Mouse (Mus musculus) limb, embryonic 10.5 days (tissue): Measurements from ENCODE around the gene Adcy1. TPM values are rescaled to one million over a fixed set of nuclear protein-coding genes. Genes with fewer than 3 reads are reported as not detected.

Source experiments
- DNase-seq: peaks from one replicate; pipeline ENCODE4 v3.0.0-alpha.2; 2017; ENCODE audit warnings: low spot score
- H3K27ac ChIP-seq: fragments of 300-500 bp; sonication (generic); 2 replicates; pipeline ENCODE4 v1.5.1; 2016; ENCODE audit warnings: mild to moderate bottlenecking
- H3K27me3 ChIP-seq: fragments of 300-500 bp; sonication (generic); 2 replicates; pipeline ENCODE4 v1.6.1; 2016; ENCODE audit warnings: low read depth, mild to moderate bottlenecking; ENCODE audit not compliant: poor library complexity, severe bottlenecking
- H3K36me3 ChIP-seq: fragments of 300-500 bp; sonication (generic); 2 replicates; pipeline ENCODE4 v1.6.1; 2016; ENCODE audit warnings: mild to moderate bottlenecking, moderate library complexity
- H3K4me1 ChIP-seq: fragments of 300-500 bp; sonication (generic); 2 replicates; pipeline ENCODE4 v1.6.1; 2016
- H3K4me3 ChIP-seq: fragments of 300-500 bp; sonication (generic); 2 replicates; pipeline ENCODE4 v1.5.1; 2016; ENCODE audit warnings: mild to moderate bottlenecking, moderate library complexity
- H3K9me3 ChIP-seq: fragments of 300-500 bp; sonication (generic); replicated peaks from 2 replicates; pipeline ENCODE4 v1.6.1; 2016; ENCODE audit warnings: mild to moderate bottlenecking
- WGBS: fragments of 180-500 bp; shearing (Covaris S2); methylation state at CpG from one replicate; pipeline ENCODE4 v1.1.7; 2016; 5-methylcytosine and 5-hydroxymethylcytosine counted together
- polyA plus RNA-seq: library from polyadenylated mRNA; unstranded; fragments of >200 nt; fragmentation: Nextera tagmentation; extraction: Ambion mirVana; gene quantifications from 2 replicates; pipeline ENCODE4 v1.2.1, GENCODE M21; 2016

Gene Adcy1
- 0.61 and 0.62 TPM in 2 replicates for polyA plus RNA-seq

DNA sequence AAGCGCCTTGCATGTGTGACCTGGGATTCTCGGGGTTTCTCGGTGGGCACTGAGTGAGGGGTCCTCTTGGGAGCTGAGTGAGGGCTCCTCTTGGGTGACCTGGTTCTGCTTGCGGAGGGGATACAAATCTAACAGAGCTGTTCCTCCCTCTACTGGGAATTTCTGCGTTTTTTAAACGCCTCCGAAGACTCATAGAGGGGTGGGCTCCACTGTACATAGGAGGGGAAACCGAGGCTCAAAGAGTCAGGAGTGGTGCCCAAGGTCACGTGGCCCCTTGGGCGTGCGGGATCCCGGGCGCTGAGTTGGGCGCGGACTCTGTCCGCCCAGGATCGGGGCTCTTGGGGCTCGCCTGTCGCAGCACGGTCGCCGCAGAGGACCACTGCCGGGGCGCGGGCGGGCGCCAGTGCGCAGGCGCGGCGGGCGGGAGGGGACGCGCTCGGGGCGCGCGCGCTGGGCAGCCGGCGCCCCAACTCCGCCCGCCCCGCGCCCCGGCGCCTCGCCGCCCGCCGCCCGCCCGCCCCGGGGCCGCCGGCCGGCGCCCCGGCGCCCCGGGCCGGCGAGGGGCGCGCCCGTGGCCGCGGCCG lies at the start of gene Adcy1:
TSS of gene Adcy1 (plus strand) at position 489 of the 584 bp plus-strand sequence.
- Histone ChIP-seq H3K9me3 (no peaks in the 10 kb centered on the region), H3K36me3 (no peaks in the 10 kb centered on the region), H3K27ac (peak within 1 kb of the TSS; percentile 67), H3K4me3 (peak within 1 kb of the TSS; percentile 64), H3K4me1 (peaks cover 34% of the 10 kb centered on the region), H3K27me3 (peaks cover 97% of the 10 kb centered on the region)
- 24% methylated on average over 64 of the region's 69 CpGs for WGBS
- peak; percentile 65 for DNase-seq

DNA sequence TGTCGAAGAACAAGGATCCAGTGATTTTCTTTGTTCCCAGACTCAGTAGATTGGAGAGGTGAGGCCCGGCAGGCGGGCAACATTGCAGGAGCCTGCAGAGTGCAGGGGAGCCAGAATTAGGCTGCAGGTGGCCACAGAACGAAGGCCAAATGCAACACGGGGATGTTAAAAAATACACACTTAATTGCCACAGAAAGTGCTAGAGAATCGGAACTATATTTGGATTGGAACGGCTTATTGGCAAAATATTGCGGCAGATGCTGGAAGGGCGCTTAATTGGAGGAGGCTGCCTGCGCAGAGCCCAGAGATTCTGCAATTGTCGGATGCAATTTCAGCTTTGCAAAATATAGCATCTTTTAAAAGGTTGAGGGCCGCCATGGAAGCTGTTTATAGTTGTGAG lies 46.4 kb upstream of the Adcy1 start:
- no peak overlapping the region for H3K4me3 ChIP-seq
- no peaks in the 10 kb centered on the region for H3K4me1 ChIP-seq
- H3K36me3 ChIP-seq, result no peaks in the 10 kb centered on the region
- WGBS, result 90% methylated on average over 12 of the region's 12 CpGs
- no peak for DNase-seq
- no peak overlapping the region for H3K27ac ChIP-seq
- no peaks in the 10 kb centered on the region for H3K27me3 ChIP-seq
- H3K9me3 ChIP-seq, result no peaks in the 10 kb centered on the region

DNA sequence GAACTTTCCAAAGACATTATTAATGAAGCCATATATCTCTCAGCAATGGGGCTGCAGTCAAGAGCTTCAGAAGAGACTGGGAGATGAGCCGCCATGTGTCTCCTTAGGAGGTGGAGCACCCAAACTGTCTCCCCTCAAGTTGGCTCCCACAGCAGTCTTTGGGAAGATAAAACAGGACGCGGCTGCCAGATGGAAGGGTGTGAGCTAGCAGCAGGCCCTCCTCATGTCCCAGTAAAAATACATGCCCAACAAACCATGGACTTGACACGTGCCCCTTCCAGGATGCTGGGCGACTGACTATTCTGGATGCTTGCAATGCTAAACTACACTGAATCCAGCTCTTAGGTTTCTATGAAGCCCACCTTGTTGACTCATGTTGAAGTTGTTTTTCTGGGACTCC lies 45.2 kb upstream of the Adcy1 start:
- Histone ChIP-seq H3K4me1 (no peaks in the 10 kb centered on the region), H3K27me3 (no peaks in the 10 kb centered on the region), H3K36me3 (no peaks in the 10 kb centered on the region), H3K9me3 (no peaks in the 10 kb centered on the region), H3K4me3 (no peak overlapping the region), H3K27ac (no peak overlapping the region)
- 93% methylated on average over 5 of the region's 5 CpGs for WGBS
- DNase-seq, result no peak

DNA sequence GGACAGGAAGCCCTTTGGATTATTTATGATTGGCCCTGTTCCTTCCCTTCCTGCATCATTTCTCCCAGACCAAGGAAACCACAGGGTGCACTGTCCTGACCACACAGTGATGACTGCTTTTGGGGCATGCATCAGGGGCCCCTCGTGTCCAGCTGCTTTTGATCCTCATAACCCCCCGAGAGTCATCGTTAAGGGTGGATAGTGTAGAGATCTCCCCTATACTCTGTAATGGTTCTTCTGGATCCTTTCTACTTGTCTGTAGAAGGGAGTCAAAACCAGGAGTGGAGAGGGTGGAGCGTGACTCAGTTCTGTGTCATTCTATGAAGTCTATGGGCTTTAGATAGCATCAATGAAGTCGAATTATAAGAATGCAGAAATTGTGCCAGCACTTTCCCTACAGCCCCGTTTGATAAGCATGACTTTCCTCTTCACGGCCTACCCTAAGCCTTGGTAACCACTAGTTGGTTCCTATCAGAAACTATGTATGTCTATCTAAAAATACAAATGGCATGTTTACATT lies 44.2 kb upstream of the Adcy1 start:
- Histone ChIP-seq H3K27ac (no peak overlapping the region), H3K9me3 (no peaks in the 10 kb centered on the region), H3K36me3 (no peaks in the 10 kb centered on the region), H3K27me3 (no peaks in the 10 kb centered on the region), H3K4me1 (no peaks in the 10 kb centered on the region), H3K4me3 (no peak overlapping the region)
- DNase-seq, result no peak
- WGBS, result 92% methylated on average over 7 of the region's 7 CpGs

DNA sequence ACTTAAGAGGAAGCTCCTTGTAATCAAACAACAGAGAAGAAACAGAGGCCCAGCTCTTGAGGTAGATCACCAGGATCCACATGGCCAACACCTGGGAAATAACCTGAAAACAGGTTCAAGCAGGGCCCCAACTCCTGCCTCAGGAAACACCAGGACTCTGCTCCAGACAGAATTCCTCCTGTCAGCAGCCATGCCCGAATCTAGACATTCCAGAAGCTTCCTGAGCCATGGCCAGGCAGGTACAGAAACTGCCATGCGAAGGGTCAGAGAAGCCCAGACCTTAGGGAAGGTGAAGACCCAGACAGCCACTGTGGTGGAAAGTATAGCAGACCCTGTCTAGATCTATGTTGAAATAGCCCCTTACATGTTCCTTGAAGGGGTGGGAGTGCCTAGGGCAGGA lies 30.2 kb upstream of the Adcy1 start:
- no peak for DNase-seq
- 79% methylated on average over 2 of the region's 2 CpGs for WGBS
- Histone ChIP-seq H3K4me1 (no peaks in the 10 kb centered on the region), H3K27me3 (no peaks in the 10 kb centered on the region), H3K27ac (no peak overlapping the region), H3K36me3 (no peaks in the 10 kb centered on the region), H3K9me3 (no peaks in the 10 kb centered on the region), H3K4me3 (no peak overlapping the region)

- no peak overlapping the region for H3K4me3 ChIP-seq
- WGBS, result 28% methylated on average over 7 of the region's 7 CpGs
- H3K36me3 ChIP-seq, result no peaks in the 10 kb centered on the region
- H3K27me3 ChIP-seq, result peaks cover 10% of the 10 kb centered on the region; the same call in 1 of the 2 replicates
- no peak overlapping the region for H3K27ac ChIP-seq
- H3K4me1 ChIP-seq, result no peaks in the 10 kb centered on the region
- DNase-seq, result no peak
- H3K9me3 ChIP-seq, result no peaks in the 10 kb centered on the region
Observed at GRCm38 (mm10) chr11:7039722-7040121, 23.6 kb upstream of the Adcy1 start.

- H3K4me3 ChIP-seq, result no peak overlapping the region
- 40% methylated on average over 6 of the region's 6 CpGs for WGBS
- no peaks in the 10 kb centered on the region for H3K36me3 ChIP-seq
- H3K9me3 ChIP-seq, result no peaks in the 10 kb centered on the region
- H3K27ac ChIP-seq, result no peak overlapping the region
- H3K27me3 ChIP-seq, result peaks cover 10% of the 10 kb centered on the region; the same call in 1 of the 2 replicates
- no peak for DNase-seq
- no peaks in the 10 kb centered on the region for H3K4me1 ChIP-seq
Observed at GRCm38 (mm10) chr11:7040801-7041200, 22.5 kb upstream of the Adcy1 start.

DNA sequence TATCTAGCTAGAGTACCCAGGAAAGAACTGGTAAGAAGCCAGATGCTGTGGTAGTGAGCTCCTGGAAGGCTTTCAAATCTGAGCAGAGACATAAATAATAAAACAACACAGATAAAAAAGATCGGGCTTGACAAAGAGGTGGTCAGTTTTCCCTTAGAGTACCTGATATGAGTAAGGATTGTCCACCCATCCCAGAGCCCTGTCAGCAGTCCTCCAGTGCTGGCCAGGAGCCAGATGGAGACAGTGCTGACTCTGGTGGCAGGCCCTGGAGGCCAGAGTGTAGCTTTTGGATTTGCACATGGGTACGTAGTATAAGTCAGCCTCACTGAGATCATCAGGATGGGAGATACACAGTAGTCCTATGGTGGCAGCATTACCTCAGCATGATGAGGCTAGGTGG lies 16.1 kb upstream of the Adcy1 start:
- Histone ChIP-seq H3K27ac (no peak overlapping the region), H3K4me3 (no peak overlapping the region), H3K4me1 (no peaks in the 10 kb centered on the region), H3K36me3 (no peaks in the 10 kb centered on the region), H3K9me3 (no peaks in the 10 kb centered on the region), H3K27me3 (no peaks in the 10 kb centered on the region)
- no peak for DNase-seq
- whole genome bisulfite sequencing, result 94% methylated on average over 2 of the region's 2 CpGs

DNA sequence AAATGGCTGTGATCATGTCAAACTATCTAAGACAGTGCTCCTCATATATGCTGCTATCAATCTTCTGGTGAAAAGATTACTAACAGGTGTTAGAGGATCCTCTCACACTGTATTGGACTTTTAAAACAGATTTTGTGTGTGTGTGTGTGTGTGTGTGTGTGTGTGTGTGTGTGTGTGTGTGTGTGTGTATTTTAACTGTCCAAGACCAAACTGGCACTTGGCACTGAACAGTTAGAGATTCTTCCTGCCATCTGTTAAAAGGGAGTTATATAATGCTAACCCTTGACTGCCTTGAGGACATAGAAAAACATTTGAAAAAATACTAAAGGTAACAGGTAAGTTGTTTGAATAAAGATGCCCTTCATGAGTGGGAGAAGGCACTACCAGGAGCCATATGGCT lies 15.7 kb upstream of the Adcy1 start:
- no peak for DNase-seq
- H3K4me1 ChIP-seq, result no peaks in the 10 kb centered on the region
- H3K9me3 ChIP-seq, result no peaks in the 10 kb centered on the region
- no peak overlapping the region for H3K4me3 ChIP-seq
- no peaks in the 10 kb centered on the region for H3K27me3 ChIP-seq
- no peak overlapping the region for H3K27ac ChIP-seq
- no peaks in the 10 kb centered on the region for H3K36me3 ChIP-seq

- no peak for DNase-seq
- WGBS, result 90% methylated on average over 4 of the region's 4 CpGs
- Histone ChIP-seq H3K27ac (no peak overlapping the region), H3K4me1 (peaks cover 14% of the 10 kb centered on the region), H3K4me3 (no peak overlapping the region), H3K9me3 (no peaks in the 10 kb centered on the region), H3K36me3 (no peaks in the 10 kb centered on the region), H3K27me3 (peaks cover 44% of the 10 kb centered on the region)
Observed at GRCm38 (mm10) chr11:7053710-7054109, 9.6 kb upstream of the Adcy1 start.

DNA sequence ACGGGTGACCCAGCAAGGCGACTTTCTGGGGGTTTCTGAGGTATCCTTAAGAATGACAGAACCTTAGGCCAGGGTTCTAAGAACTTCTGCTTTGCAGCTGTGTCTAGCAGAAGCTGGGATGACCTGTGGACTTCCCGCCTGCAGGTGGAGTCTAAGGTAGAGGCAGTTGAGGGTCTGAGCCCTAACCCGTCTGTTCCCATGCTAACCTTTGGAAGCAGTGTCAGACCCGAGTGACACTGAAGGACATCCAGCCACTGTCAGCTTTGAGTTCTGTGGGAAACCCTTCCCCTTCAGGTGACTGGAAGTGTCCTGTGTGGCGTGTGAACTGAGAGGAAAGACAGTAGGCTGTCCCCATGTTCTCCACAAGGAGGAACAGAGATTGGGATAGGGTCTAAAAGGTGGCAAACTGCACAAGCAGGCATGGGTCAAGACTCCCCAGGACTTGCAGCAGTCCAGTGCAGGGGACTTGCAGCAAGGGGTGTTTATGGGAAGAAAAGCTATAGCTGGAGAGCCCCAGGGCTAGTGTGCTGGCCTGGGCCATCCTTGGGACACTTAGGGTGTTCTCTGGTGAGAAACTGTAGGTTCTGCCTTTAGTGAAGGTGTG lies 8.5 kb upstream of the Adcy1 start:
- Histone ChIP-seq H3K27me3 (peaks cover 55% of the 10 kb centered on the region), H3K4me1 (peaks cover 14% of the 10 kb centered on the region), H3K4me3 (no peak overlapping the region), H3K36me3 (no peaks in the 10 kb centered on the region), H3K27ac (no peak overlapping the region), H3K9me3 (no peaks in the 10 kb centered on the region)
- DNase-seq, result no peak
- 83% methylated on average over 6 of the region's 6 CpGs for WGBS

DNA sequence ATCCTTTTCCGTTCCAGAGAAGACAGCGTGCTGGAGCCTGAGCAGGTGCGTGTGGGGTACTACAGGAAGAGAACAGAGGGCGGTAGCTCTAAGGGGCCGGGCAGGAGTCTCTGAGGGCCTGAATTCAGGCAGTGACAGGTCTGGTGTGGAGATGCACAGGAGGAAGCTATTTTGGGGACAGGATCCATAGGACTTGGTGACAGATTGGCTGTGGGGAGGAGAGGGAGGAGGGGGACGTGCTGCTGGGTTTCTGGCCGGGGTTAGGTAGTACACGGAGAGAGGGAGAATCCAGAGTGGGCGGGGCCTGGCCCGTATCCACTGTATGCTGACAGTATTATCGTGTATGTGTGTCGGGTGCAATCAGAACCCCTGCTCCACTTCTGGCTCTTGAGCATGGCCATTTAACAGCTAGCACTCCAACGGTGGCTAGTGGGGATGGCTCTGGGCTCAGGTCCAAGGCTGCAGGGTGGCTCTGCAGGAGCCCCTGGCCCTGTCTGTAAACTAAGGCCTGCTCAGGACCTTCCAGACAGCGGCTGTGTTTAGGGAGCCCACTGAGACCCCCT lies 7.8 kb upstream of the Adcy1 start:
- peaks cover 63% of the 10 kb centered on the region for H3K27me3 ChIP-seq

DNA sequence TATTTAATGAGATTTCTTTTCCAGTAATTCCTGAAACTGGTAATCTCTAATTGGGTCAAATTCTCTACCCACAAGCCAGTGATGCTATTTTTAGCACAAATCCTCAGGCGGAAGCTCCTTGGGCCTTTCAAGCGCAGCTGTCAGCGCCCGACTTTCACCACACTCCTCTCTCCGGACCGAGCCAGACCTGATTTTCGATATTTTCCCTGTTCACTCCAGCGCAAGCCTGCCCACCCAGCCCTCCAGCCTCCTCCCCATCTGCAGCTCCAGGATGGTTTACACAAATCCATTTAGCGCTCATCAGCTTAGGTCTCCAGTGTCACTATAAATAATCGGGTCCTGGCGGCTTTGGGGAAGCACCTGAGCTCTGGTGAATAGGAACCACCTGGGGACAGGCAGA lies 7.2 kb upstream of the Adcy1 start:
- Histone ChIP-seq H3K9me3 (no peaks in the 10 kb centered on the region), H3K4me1 (peaks cover 14% of the 10 kb centered on the region), H3K27me3 (peaks cover 68% of the 10 kb centered on the region), H3K4me3 (no peak overlapping the region), H3K36me3 (no peaks in the 10 kb centered on the region), H3K27ac (no peak overlapping the region)
- no peak for DNase-seq
- 27% methylated on average over 11 of the region's 11 CpGs for WGBS

More for the DNA sequence above, 7.8 kb upstream of the Adcy1 start:
- H3K4me1 ChIP-seq, result peaks cover 14% of the 10 kb centered on the region
- no peak overlapping the region for H3K27ac ChIP-seq
- H3K36me3 ChIP-seq, result no peaks in the 10 kb centered on the region
- WGBS, result 25% methylated on average over 14 of the region's 14 CpGs
- H3K9me3 ChIP-seq, result no peaks in the 10 kb centered on the region
- no peak for DNase-seq
- no peak overlapping the region for H3K4me3 ChIP-seq
